Mouse (Mus musculus) testis, adult 2 months (tissue): ENCODE measurements at regions not wholly inside any gene's neighbourhood (a gene's known extent, or its start where the extent isn't known, plus 50 kb on each side); places are given as distances from the start of the nearest gene placed in this dataset.

Experiments used
- CTCF ChIP-seq: fragments of 200-500 bp; IDR thresholded peaks from 2 replicates; pipeline ENCODE4 v1.5.1; 2012; ENCODE audit warnings: low read depth, mild to moderate bottlenecking, inconsistent platforms, low read length, moderate library complexity; ENCODE audit not compliant: control insufficient read depth, insufficient read depth, insufficient replicate concordance
- POLR2A ChIP-seq: fragments of 200-500 bp; IDR thresholded peaks from 2 replicates; pipeline ENCODE4 v1.6.1; 2012; ENCODE audit warnings: low read depth, mild to moderate bottlenecking, inconsistent platforms, low read length, moderate library complexity; ENCODE audit not compliant: control insufficient read depth

DNA sequence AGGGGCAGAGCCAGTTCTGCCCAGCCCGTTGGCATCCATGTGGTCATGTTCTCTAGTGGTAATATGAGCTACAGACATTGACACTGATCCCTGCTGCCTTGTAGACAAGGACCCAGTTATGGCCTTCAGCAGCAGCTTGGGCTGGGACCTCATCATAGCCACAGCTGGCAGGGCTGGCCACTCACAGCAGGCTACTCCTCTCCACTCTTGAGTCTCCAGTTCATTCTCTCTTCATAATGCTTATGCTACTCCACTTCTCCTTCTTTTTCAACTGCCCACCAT lies 249.4 kb upstream of the Pex5l start:
- TF ChIP-seq CTCF (no peak), POLR2A (no peak)
